Mouse (Mus musculus) heart, embryonic 12.5 days (tissue): ENCODE results near the gene Plxna2. TPM values are rescaled to one million over a fixed set of nuclear protein-coding genes. Genes with fewer than 3 reads are reported as not detected.

Source experiments
- ATAC-seq: fragments of 200-750 bp; cut with Nextera tagmentation; 2 replicates; pipeline ENCODE4 v1.8.0; 2017; ENCODE audit warnings: moderate TSS enrichment, moderate library complexity; ENCODE audit not compliant: insufficient number of reproducible peaks, low FRiP score
- H3K27ac ChIP-seq: fragments of 300-500 bp; sonication (generic); 2 replicates; pipeline ENCODE4 v1.5.1; 2016; ENCODE audit warnings: mild to moderate bottlenecking, moderate library complexity; ENCODE audit not compliant: poor library complexity, severe bottlenecking
- H3K27me3 ChIP-seq: fragments of 300-500 bp; sonication (generic); replicated peaks from 2 replicates; pipeline ENCODE4 v1.6.1; 2016; ENCODE audit warnings: mild to moderate bottlenecking, moderate library complexity
- H3K36me3 ChIP-seq: fragments of 300-500 bp; sonication (generic); 2 replicates; pipeline ENCODE4 v1.6.1; 2016; ENCODE audit warnings: mild to moderate bottlenecking, moderate library complexity
- H3K4me1 ChIP-seq: fragments of 300-500 bp; sonication (generic); replicated peaks from 2 replicates; pipeline ENCODE4 v1.6.1; 2016; ENCODE audit warnings: mild to moderate bottlenecking
- H3K4me2 ChIP-seq: fragments of 300-500 bp; sonication (generic); 2 replicates; pipeline ENCODE4 v1.6.1; 2016; ENCODE audit warnings: mild to moderate bottlenecking, moderate library complexity
- H3K4me3 ChIP-seq: fragments of 300-500 bp; sonication (generic); 2 replicates; pipeline ENCODE4 v1.5.1; 2016; ENCODE audit warnings: mild to moderate bottlenecking
- H3K9ac ChIP-seq: fragments of 300-500 bp; sonication (generic); 2 replicates; pipeline ENCODE4 v1.6.1; 2016; ENCODE audit warnings: mild to moderate bottlenecking, moderate library complexity
- H3K9me3 ChIP-seq: fragments of 300-500 bp; sonication (generic); replicated peaks from 2 replicates; pipeline ENCODE4 v1.6.1; 2016; ENCODE audit warnings: mild to moderate bottlenecking, moderate library complexity
- WGBS: fragments of 180-500 bp; shearing (Covaris S2); methylation state at CpG from one replicate; pipeline ENCODE4 v1.1.7; 2016; 5-methylcytosine and 5-hydroxymethylcytosine counted together
- polyA plus RNA-seq: library from polyadenylated mRNA; unstranded; fragments of >200 nt; fragmentation: Nextera tagmentation; extraction: Ambion mirVana; gene quantifications from 2 replicates; pipeline ENCODE4 v1.2.1, GENCODE M21; 2016

Gene Plxna2
- polyA plus RNA-seq, 1 experiment from 2014 or later: 8.0 TPM

- Histone ChIP-seq H3K27me3 (no peaks in the 10 kb centered on the region), H3K36me3 (no peaks in the 10 kb centered on the region), H3K9ac (no peak overlapping the region), H3K4me3 (no peak overlapping the region), H3K27ac (no peak overlapping the region), H3K4me1 (peaks cover 41% of the 10 kb centered on the region), H3K9me3 (no peaks in the 10 kb centered on the region), H3K4me2 (no peak overlapping the region)
- whole genome bisulfite sequencing: 71% methylated on average over 1 of the region's 1 CpGs
- no peak for ATAC-seq
These were observed 5.4 kb upstream of the Plxna2 start for GRCm38 (mm10) chr1:194612628-194613027.

GRCm38 (mm10) chr1:194613271-194613834 is 4.7 kb upstream of the Plxna2 start:
- no peak overlapping the region for H3K4me3 ChIP-seq
- no peak overlapping the region for H3K9ac ChIP-seq
- no peaks in the 10 kb centered on the region for H3K36me3 ChIP-seq
- 48% methylated on average over 2 of the region's 2 CpGs for WGBS
- H3K27ac ChIP-seq: no peak overlapping the region
- no peaks in the 10 kb centered on the region for H3K27me3 ChIP-seq
- ATAC-seq: no peak
- H3K4me1 ChIP-seq: peaks cover 40% of the 10 kb centered on the region
- H3K4me2 ChIP-seq: no peak overlapping the region
- H3K9me3 ChIP-seq: no peaks in the 10 kb centered on the region

- Histone ChIP-seq H3K9me3 (no peaks in the 10 kb centered on the region), H3K4me3 (no peak overlapping the region), H3K36me3 (no peaks in the 10 kb centered on the region), H3K27me3 (no peaks in the 10 kb centered on the region), H3K4me1 (peaks cover 36% of the 10 kb centered on the region), H3K4me2 (no peak overlapping the region), H3K27ac (no peak overlapping the region), H3K9ac (no peak overlapping the region)
- 50% methylated on average over 5 of the region's 5 CpGs for WGBS
- ATAC-seq: no peak
These were observed 3.8 kb upstream of the Plxna2 start for GRCm38 (mm10) chr1:194613923-194614830.

GRCm38 (mm10) chr1:194616136-194616535 is 1.9 kb upstream of the Plxna2 start:
- no peak overlapping the region for H3K9ac ChIP-seq
- H3K4me1 ChIP-seq: peaks cover 27% of the 10 kb centered on the region
- no peaks in the 10 kb centered on the region for H3K27me3 ChIP-seq
- WGBS: 97% methylated on average over 1 of the region's 1 CpGs
- ATAC-seq: no peak
- no peak overlapping the region for H3K27ac ChIP-seq
- H3K9me3 ChIP-seq: no peaks in the 10 kb centered on the region
- H3K36me3 ChIP-seq: no peaks in the 10 kb centered on the region
- H3K4me2 ChIP-seq: no peak overlapping the region
- no peak overlapping the region for H3K4me3 ChIP-seq

- H3K27me3 ChIP-seq: no peaks in the 10 kb centered on the region
- peak overlapping the region; percentile 85 for H3K4me2 ChIP-seq
- no peaks in the 10 kb centered on the region for H3K36me3 ChIP-seq
- peaks cover 38% of the 10 kb centered on the region for H3K4me1 ChIP-seq
- H3K9me3 ChIP-seq: no peaks in the 10 kb centered on the region
- H3K4me3 ChIP-seq: peak overlapping the region; percentile 80
- no peak overlapping the region for H3K27ac ChIP-seq
- WGBS: 2% methylated on average over 19 of the region's 19 CpGs
- H3K9ac ChIP-seq: no peak overlapping the region
- ATAC-seq: 0 out of 2 replicates have a peak, but pooled peaks have one; percentile 30
These were observed 858 bp downstream of the Plxna2 start for GRCm38 (mm10) chr1:194618841-194619311.

- H3K4me2 ChIP-seq: peak overlapping the region; percentile 85
- H3K9me3 ChIP-seq: no peaks in the 10 kb centered on the region
- H3K4me1 ChIP-seq: peaks cover 38% of the 10 kb centered on the region
- peak overlapping the region; percentile 80 for H3K4me3 ChIP-seq
- peak; percentile 89 for ATAC-seq
- WGBS: under 1% methylated on average over 61 of the region's 62 CpGs
- no peaks in the 10 kb centered on the region for H3K27me3 ChIP-seq
- peak overlapping the region; percentile 81 for H3K27ac ChIP-seq
- no peaks in the 10 kb centered on the region for H3K36me3 ChIP-seq
- peak overlapping the region; percentile 83 for H3K9ac ChIP-seq
These were observed 1.6 kb downstream of the Plxna2 start for GRCm38 (mm10) chr1:194619353-194620244.

GRCm38 (mm10) chr1:194620245-194620991 is 2.4 kb downstream of the Plxna2 start:
- H3K36me3 ChIP-seq: no peaks in the 10 kb centered on the region
- peak overlapping the region; percentile 83 for H3K9ac ChIP-seq
- H3K9me3 ChIP-seq: no peaks in the 10 kb centered on the region
- peak overlapping the region; percentile 81 for H3K27ac ChIP-seq
- H3K4me1 ChIP-seq: peaks cover 44% of the 10 kb centered on the region
- peak; percentile 46 for ATAC-seq
- WGBS: under 1% methylated on average over 56 of the region's 56 CpGs
- peak overlapping the region; percentile 85 for H3K4me2 ChIP-seq
- no peaks in the 10 kb centered on the region for H3K27me3 ChIP-seq
- peak overlapping the region; percentile 80 for H3K4me3 ChIP-seq

GRCm38 (mm10) chr1:194622174-194622573 is 4.2 kb downstream of the Plxna2 start:
- Histone ChIP-seq H3K36me3 (no peaks in the 10 kb centered on the region), H3K27ac (no peak overlapping the region), H3K4me3 (peak overlapping the region; percentile 3; the same call in 1 of the 2 replicates), H3K27me3 (no peaks in the 10 kb centered on the region), H3K9me3 (no peaks in the 10 kb centered on the region), H3K4me1 (peaks cover 61% of the 10 kb centered on the region), H3K9ac (peak overlapping the region; percentile 14; the same call in 1 of the 2 replicates), H3K4me2 (peak overlapping the region; percentile 85)
- no peak for ATAC-seq
- WGBS: 68% methylated on average over 3 of the region's 3 CpGs

GRCm38 (mm10) chr1:194622677-194623076 is 4.7 kb downstream of the Plxna2 start:
- Histone ChIP-seq H3K36me3 (no peaks in the 10 kb centered on the region), H3K27ac (no peak overlapping the region), H3K4me2 (peak overlapping the region; percentile 85), H3K4me1 (peaks cover 66% of the 10 kb centered on the region), H3K9ac (0 out of 2 replicates have a peak overlapping the region, but pooled peaks have one; percentile 14), H3K27me3 (no peaks in the 10 kb centered on the region), H3K9me3 (no peaks in the 10 kb centered on the region), H3K4me3 (no peak overlapping the region)
- no peak for ATAC-seq
- WGBS: 44% methylated on average over 2 of the region's 2 CpGs

GRCm38 (mm10) chr1:194623641-194624040 is 5.6 kb downstream of the Plxna2 start:
- whole genome bisulfite sequencing: 85% methylated on average over 3 of the region's 3 CpGs
- no peak overlapping the region for H3K27ac ChIP-seq
- H3K9me3 ChIP-seq: no peaks in the 10 kb centered on the region
- H3K4me1 ChIP-seq: peaks cover 73% of the 10 kb centered on the region
- no peak overlapping the region for H3K4me2 ChIP-seq
- ATAC-seq: no peak
- no peaks in the 10 kb centered on the region for H3K36me3 ChIP-seq
- no peak overlapping the region for H3K4me3 ChIP-seq
- no peak overlapping the region for H3K9ac ChIP-seq
- H3K27me3 ChIP-seq: no peaks in the 10 kb centered on the region
